Mouse (Mus musculus): ENCODE data around the gene Pon3. TPM values are rescaled to one million over a fixed set of nuclear protein-coding genes. Genes with fewer than 3 reads are reported as not detected.

The Pon3 gene
- polyA plus RNA-seq, 1 experiment from 2014 or later, result 4.8 TPM

- no peaks in the 10 kb centered on the region for H3K9me3 ChIP-seq (ENCODE audit: control insufficient read depth, low read length)
- H3K4me2 ChIP-seq (ENCODE audit: low read depth, low read length, severe bottlenecking), result no peak overlapping the region
- no peak overlapping the region for H3K4me3 ChIP-seq (ENCODE audit: low read depth, low read length)
- 80% methylated on average over 8 of the region's 8 CpGs for WGBS
- no peaks in the 10 kb centered on the region for H3K36me3 ChIP-seq (ENCODE audit: control insufficient read depth, insufficient read depth, low read length)
- H3K27ac ChIP-seq (ENCODE audit: low read depth, low read length), result no peak overlapping the region
- no peaks in the 10 kb centered on the region for H3K27me3 ChIP-seq (ENCODE audit: control insufficient read depth, insufficient read depth, low read length)
- ATAC-seq (replicated peaks; ENCODE audit: low FRiP score), result no peak
- no peaks in the 10 kb centered on the region for H3K4me1 ChIP-seq (replicated peaks; ENCODE audit: control insufficient read depth, insufficient read depth, low read length)
- DNase-seq (ENCODE audit: low spot score), result no peak
- H3K9ac ChIP-seq (ENCODE audit: low read length), result no peak overlapping the region
These were observed 7.3 kb upstream of the Pon3 start for GRCm38 (mm10) chr6:5263250-5263999.

GRCm38 (mm10) chr6:5262322-5263249, 6.5 kb upstream of the Pon3 start:
- no peak overlapping the region for H3K9ac ChIP-seq (ENCODE audit: low read length)
- H3K4me1 ChIP-seq (replicated peaks; ENCODE audit: control insufficient read depth, insufficient read depth, low read length), result no peaks in the 10 kb centered on the region
- H3K4me3 ChIP-seq (ENCODE audit: low read depth, low read length), result no peak overlapping the region
- no peaks in the 10 kb centered on the region for H3K9me3 ChIP-seq (ENCODE audit: control insufficient read depth, low read length)
- H3K27me3 ChIP-seq (ENCODE audit: control insufficient read depth, insufficient read depth, low read length), result no peaks in the 10 kb centered on the region
- no peak for DNase-seq (ENCODE audit: low spot score)
- no peak overlapping the region for H3K4me2 ChIP-seq (ENCODE audit: low read depth, low read length, severe bottlenecking)
- no peak for ATAC-seq (replicated peaks; ENCODE audit: low FRiP score)
- no peaks in the 10 kb centered on the region for H3K36me3 ChIP-seq (ENCODE audit: control insufficient read depth, insufficient read depth, low read length)
- 88% methylated on average over 9 of the region's 10 CpGs for WGBS
- no peak overlapping the region for H3K27ac ChIP-seq (ENCODE audit: low read depth, low read length)

- 77% methylated on average over 6 of the region's 6 CpGs for WGBS
- Histone ChIP-seq H3K27me3 (ENCODE audit: control insufficient read depth, insufficient read depth, low read length) (no peaks in the 10 kb centered on the region), H3K4me1 (replicated peaks; ENCODE audit: control insufficient read depth, insufficient read depth, low read length) (no peaks in the 10 kb centered on the region), H3K9me3 (ENCODE audit: control insufficient read depth, low read length) (no peaks in the 10 kb centered on the region), H3K36me3 (ENCODE audit: control insufficient read depth, insufficient read depth, low read length) (no peaks in the 10 kb centered on the region), H3K27ac (ENCODE audit: low read depth, low read length) (no peak overlapping the region), H3K9ac (ENCODE audit: low read length) (no peak overlapping the region), H3K4me2 (ENCODE audit: low read depth, low read length, severe bottlenecking) (no peak overlapping the region; the same call in 1 of the 2 replicates), H3K4me3 (ENCODE audit: low read depth, low read length) (no peak overlapping the region)
- ATAC-seq (replicated peaks; ENCODE audit: low FRiP score), result no peak
- no peak for DNase-seq (ENCODE audit: low spot score)
These were observed 795 bp downstream of the Pon3 start for GRCm38 (mm10) chr6:5255291-5255690.

- DNase-seq (ENCODE audit: low spot score), result no peak
- Histone ChIP-seq H3K4me2 (ENCODE audit: low read depth, low read length, severe bottlenecking) (no peak overlapping the region), H3K27ac (ENCODE audit: low read depth, low read length) (no peak overlapping the region), H3K4me3 (ENCODE audit: low read depth, low read length) (no peak overlapping the region), H3K36me3 (ENCODE audit: control insufficient read depth, insufficient read depth, low read length) (no peaks in the 10 kb centered on the region), H3K27me3 (ENCODE audit: control insufficient read depth, insufficient read depth, low read length) (no peaks in the 10 kb centered on the region), H3K9me3 (ENCODE audit: control insufficient read depth, low read length) (no peaks in the 10 kb centered on the region), H3K4me1 (replicated peaks; ENCODE audit: control insufficient read depth, insufficient read depth, low read length) (no peaks in the 10 kb centered on the region), H3K9ac (ENCODE audit: low read length) (no peak overlapping the region)
- no peak for ATAC-seq (replicated peaks; ENCODE audit: low FRiP score)
- WGBS, result 94% methylated on average over 2 of the region's 2 CpGs
These were observed 1.2 kb downstream of the Pon3 start for GRCm38 (mm10) chr6:5254869-5255268.

GRCm38 (mm10) chr6:5245926-5246325, 10.2 kb downstream of the Pon3 start:
- no peak for ATAC-seq (replicated peaks; ENCODE audit: low FRiP score)
- no peaks in the 10 kb centered on the region for H3K27me3 ChIP-seq (ENCODE audit: control insufficient read depth, insufficient read depth, low read length)
- no peaks in the 10 kb centered on the region for H3K36me3 ChIP-seq (ENCODE audit: control insufficient read depth, insufficient read depth, low read length)
- H3K4me1 ChIP-seq (replicated peaks; ENCODE audit: control insufficient read depth, insufficient read depth, low read length), result no peaks in the 10 kb centered on the region
- WGBS, result 92% methylated on average over 6 of the region's 6 CpGs
- DNase-seq (ENCODE audit: low spot score), result no peak
- no peak overlapping the region for H3K9ac ChIP-seq (ENCODE audit: low read length)
- no peak overlapping the region for H3K27ac ChIP-seq (ENCODE audit: low read depth, low read length)
- H3K4me3 ChIP-seq (ENCODE audit: low read depth, low read length), result no peak overlapping the region
- H3K9me3 ChIP-seq (ENCODE audit: control insufficient read depth, low read length), result no peaks in the 10 kb centered on the region
- H3K4me2 ChIP-seq (ENCODE audit: low read depth, low read length, severe bottlenecking), result no peak overlapping the region

- WGBS, result 94% methylated on average over 3 of the region's 3 CpGs
- DNase-seq (ENCODE audit: low spot score), result no peak
- no peak overlapping the region for H3K4me2 ChIP-seq (ENCODE audit: low read depth, low read length, severe bottlenecking)
These were observed 17.3 kb downstream of the Pon3 start for GRCm38 (mm10) chr6:5238799-5239198.

GRCm38 (mm10) chr6:5237510-5237909, 18.6 kb downstream of the Pon3 start:
- H3K4me2 ChIP-seq (ENCODE audit: low read depth, low read length, severe bottlenecking), result no peak overlapping the region
- WGBS, result 94% methylated on average over 4 of the region's 4 CpGs
- DNase-seq (ENCODE audit: low spot score) (no peak), ATAC-seq (replicated peaks; ENCODE audit: low FRiP score) (no peak)
- no peak overlapping the region for H3K4me3 ChIP-seq (ENCODE audit: low read depth, low read length)
- no peak overlapping the region for H3K9ac ChIP-seq (ENCODE audit: low read length)
- no peaks in the 10 kb centered on the region for H3K36me3 ChIP-seq (ENCODE audit: control insufficient read depth, insufficient read depth, low read length)
- H3K9me3 ChIP-seq (ENCODE audit: control insufficient read depth, low read length), result no peaks in the 10 kb centered on the region
- H3K4me1 ChIP-seq (replicated peaks; ENCODE audit: control insufficient read depth, insufficient read depth, low read length), result no peaks in the 10 kb centered on the region
- H3K27ac ChIP-seq (ENCODE audit: low read depth, low read length), result no peak overlapping the region
- H3K27me3 ChIP-seq (ENCODE audit: control insufficient read depth, insufficient read depth, low read length), result no peaks in the 10 kb centered on the region

More at GRCm38 (mm10) chr6:5238799-5239198, 17.3 kb downstream of the Pon3 start:
- Histone ChIP-seq H3K4me3 (ENCODE audit: low read depth, low read length) (no peak overlapping the region), H3K27me3 (ENCODE audit: control insufficient read depth, insufficient read depth, low read length) (no peaks in the 10 kb centered on the region), H3K9ac (ENCODE audit: low read length) (no peak overlapping the region), H3K36me3 (ENCODE audit: control insufficient read depth, insufficient read depth, low read length) (no peaks in the 10 kb centered on the region), H3K4me1 (replicated peaks; ENCODE audit: control insufficient read depth, insufficient read depth, low read length) (no peaks in the 10 kb centered on the region), H3K9me3 (ENCODE audit: control insufficient read depth, low read length) (no peaks in the 10 kb centered on the region), H3K27ac (ENCODE audit: low read depth, low read length) (no peak overlapping the region)
- ATAC-seq (replicated peaks; ENCODE audit: low FRiP score), result no peak

GRCm38 (mm10) chr6:5236843-5237371, 19.2 kb downstream of the Pon3 start:
- DNase-seq (ENCODE audit: low spot score), result no peak
- Histone ChIP-seq H3K4me3 (ENCODE audit: low read depth, low read length) (no peak overlapping the region), H3K4me1 (replicated peaks; ENCODE audit: control insufficient read depth, insufficient read depth, low read length) (no peaks in the 10 kb centered on the region), H3K36me3 (ENCODE audit: control insufficient read depth, insufficient read depth, low read length) (no peaks in the 10 kb centered on the region), H3K27ac (ENCODE audit: low read depth, low read length) (no peak overlapping the region), H3K4me2 (ENCODE audit: low read depth, low read length, severe bottlenecking) (no peak overlapping the region), H3K9ac (ENCODE audit: low read length) (no peak overlapping the region), H3K9me3 (ENCODE audit: control insufficient read depth, low read length) (no peaks in the 10 kb centered on the region), H3K27me3 (ENCODE audit: control insufficient read depth, insufficient read depth, low read length) (no peaks in the 10 kb centered on the region)
- WGBS, result 78% methylated on average over 8 of the region's 8 CpGs
- ATAC-seq (replicated peaks; ENCODE audit: low FRiP score), result no peak

Measured in forebrain, embryonic 11.5 days (tissue).